Comparison of ENCODE assay signal across 1 mouse cellular context in genomic region chr12:118198386-118199093, GRCm38 (mm10).
TF ChIP-seq lines count a peak whose summit lies in the region.

Gene Dnah11, minus strand, starts transcription at chr12:118199043.

TF ChIP-seq in CH12.LX, 34 proteins besides CTCF, POLR2A, EP300 and RAD21 (continued from another document):
- TF ChIP-seq MEF2A (IDR thresholded peaks at IDR 0.05; ENCODE audit: borderline replicate concordance, low read depth, low read length) (no peak), UBTF (IDR thresholded peaks at IDR 0.05; ENCODE audit: low read depth, low read length) (no peak), SIN3A (IDR thresholded peaks at IDR 0.05; ENCODE audit: low read length) (no peak), ZKSCAN1 (IDR thresholded peaks at IDR 0.05; ENCODE audit: borderline replicate concordance, low read depth, low read length) (no peak), E2F4 (IDR thresholded peaks at IDR 0.05; ENCODE audit: insufficient replicate concordance, low read depth, low read length) (no peak), MAZ (IDR thresholded peaks at IDR 0.05; ENCODE audit: low read depth, low read length) (no peak), IRF4 (IDR thresholded peaks at IDR 0.05; ENCODE audit: low read depth, low read length) (no peak), USF2 (conservative IDR thresholded peaks at IDR 0.05; ENCODE audit: low read depth, low read length) (no peak), NELFE (IDR thresholded peaks at IDR 0.05; ENCODE audit: low read depth, low read length) (no peak)
